Mouse (Mus musculus): ENCODE results near the gene Stx8.

Gene Stx8

DNA sequence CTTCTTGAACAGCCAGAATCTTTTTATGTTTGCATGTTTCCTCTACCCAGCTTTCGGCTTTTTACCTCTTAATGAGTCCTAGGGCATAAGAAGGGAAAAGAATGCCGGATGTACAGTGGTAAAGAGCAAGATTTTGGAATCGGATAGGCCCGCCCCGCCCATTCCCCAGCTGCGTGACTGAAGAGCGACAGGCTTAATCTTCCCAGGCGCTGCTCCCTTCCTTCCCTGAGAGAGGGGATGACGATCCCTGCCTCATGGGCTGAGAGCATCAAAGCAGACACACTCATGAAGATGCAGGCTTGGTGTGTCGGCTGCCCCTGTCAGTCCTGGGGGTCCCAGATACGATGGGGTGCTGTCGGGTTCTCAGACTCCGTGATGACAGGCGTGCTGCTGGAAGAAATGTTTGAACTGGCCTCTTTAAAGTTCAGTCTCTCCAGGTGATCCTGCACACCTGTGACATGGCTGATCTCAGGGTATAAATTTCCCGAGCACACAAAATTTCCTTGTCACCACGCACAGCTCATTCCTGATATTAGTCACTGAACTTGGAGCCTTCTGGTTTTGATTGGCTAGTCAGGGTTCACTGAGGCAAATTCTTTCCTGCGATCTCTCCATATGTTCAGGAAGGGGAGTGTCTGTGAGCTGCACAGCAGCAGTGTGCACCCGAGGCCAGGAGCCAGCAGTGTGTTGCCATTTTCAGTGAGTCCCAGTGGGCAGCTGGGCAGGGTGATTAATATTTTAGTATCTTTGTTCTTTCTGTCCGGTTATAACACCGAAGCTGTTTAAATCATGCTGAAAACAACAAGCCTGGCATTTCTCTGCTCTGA lies 70.4 kb downstream of the Stx8 start:
- DNase-seq, result no peak

DNA sequence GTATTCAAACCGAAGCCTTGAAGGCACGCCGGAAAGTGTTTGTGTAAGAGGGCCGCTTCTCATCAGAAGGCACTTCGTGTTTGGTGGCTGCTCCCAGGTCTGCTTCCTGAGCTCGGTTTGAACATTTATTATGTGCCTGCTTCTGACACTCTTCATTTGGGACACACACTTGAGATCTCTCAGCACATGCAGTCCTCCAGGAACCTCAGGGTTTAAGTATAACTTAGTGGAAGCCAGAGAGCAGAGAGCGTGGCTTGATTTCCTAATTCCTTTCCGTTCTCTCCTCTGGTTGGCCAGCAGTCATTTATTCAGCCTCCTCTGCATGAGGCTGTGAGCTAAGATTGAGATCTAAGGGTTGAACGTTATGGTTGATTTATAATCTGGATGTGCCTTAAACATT lies 71.1 kb downstream of the Stx8 start:
- DNase-seq, result no peak

DNA sequence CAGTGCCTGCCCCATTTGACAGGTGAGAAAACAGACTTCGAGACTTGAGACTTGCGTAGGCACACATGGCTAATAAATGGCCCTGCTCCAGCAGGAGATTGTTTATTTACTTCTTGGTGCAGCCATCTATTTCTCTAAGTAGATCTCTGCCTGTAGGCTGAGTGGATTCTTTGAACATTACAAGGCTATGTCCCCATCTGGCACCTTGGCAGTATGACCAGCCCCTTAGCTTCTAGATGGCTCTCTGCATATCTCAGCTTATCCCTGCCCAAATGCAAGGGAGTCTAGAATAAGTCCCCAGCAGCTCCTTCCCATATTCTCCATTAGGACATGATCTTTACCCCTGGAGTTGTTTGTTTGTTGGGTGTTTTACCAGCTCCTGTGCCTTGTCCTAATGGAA lies 72.1 kb downstream of the Stx8 start:
- peak; percentile 28 for DNase-seq

DNA sequence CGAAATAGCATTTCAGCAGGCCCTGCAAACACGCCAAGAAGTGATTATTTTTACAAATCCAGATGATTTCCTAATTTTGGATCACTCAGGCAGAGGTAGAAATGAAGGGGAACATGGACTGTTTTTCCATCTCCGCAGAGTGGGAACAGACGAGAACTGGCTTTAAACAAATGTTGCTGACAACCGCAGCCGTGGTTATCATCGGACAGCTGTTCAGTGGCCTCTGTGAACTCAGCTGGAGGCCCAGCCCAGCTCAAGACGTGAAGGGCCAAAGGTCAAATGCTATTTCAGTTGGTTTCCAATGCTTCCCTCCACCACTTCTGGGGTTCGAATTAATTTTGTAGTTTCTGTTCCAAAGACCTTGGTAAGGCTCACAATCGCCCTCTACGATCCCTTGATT lies 78.2 kb downstream of the Stx8 start:
- DNase-seq, result no peak

DNA sequence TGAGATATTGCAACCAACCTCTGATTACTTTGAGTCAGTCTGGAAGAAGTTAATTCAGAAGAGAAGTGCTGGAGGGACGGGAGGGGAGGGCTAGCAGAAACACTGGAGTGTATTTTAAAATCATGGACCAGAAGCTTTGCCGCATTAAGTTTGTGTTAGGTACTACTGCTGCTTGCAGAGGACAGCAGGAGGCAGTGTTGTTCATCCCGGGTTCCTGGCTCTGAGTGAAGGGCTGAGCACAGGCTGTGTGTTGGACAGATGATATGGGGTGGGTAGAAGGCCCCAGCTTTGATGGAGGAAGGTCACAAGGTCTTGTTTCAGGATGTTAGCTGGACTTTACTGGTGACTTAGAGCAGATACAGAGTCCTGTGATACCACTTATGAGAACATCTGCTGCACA lies 80.9 kb downstream of the Stx8 start:
- no peak for DNase-seq

DNA sequence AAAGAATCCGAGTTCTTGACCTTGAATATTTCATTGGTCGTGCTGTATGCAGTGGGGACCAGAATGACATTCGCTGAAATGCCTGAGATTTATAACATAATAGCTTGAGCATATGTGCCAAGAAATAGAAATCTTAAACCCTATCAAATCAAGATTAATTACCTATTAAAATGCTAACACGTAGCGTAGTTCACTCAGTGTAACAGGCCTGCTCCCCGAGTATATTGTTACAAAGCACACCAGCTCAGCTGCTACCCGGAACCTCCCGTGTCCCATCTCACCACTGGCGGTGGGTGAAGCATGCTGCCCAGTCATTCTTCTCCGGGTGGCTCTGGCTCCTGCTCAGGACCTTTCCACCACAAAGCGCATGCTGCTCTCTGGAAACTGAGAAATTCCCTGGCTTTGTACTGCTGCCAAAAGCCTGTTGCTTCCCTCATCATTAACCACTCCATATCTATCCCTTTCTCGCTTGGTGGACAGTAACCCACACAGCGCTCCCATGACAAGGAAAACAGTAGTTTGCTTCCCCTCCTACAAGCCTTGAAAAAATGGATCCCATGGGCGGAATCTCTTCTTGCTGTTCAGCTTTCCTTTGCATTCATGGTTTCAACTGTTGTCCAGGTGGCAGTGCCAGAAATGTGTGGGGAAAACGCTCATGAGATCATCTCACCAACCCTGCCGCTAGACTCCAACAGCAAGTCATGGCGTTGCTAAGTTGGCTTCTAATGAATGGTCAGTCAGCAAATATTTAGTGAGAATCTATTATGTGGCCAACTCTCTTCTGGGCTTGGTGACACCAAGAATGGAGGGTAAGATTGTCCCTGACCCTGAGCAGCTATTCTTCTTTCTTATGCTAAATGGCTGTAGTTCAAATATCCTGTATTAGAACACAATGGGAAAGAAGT lies 83.5 kb downstream of the Stx8 start:
- no peak for DNase-seq

DNA sequence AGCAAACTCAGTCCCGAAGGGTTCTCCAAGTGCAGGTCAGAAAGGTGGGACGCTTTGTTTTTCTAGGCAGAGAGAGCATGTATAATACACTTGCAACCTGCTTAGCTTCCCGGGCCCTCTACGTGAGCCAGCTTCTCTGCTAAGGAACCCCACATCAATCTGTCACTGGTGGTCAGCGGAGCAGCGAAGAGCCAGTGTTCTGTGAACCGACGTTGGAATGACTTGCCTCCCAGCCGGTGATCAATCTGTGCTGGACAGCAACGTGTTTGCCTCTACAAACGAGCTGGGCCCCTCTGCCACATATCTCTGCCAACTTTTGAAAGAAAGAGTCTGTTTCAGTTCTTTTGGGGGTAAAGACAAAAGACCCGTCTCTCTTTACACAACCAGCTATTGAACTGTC lies 84.7 kb downstream of the Stx8 start:
- no peak for DNase-seq

DNA sequence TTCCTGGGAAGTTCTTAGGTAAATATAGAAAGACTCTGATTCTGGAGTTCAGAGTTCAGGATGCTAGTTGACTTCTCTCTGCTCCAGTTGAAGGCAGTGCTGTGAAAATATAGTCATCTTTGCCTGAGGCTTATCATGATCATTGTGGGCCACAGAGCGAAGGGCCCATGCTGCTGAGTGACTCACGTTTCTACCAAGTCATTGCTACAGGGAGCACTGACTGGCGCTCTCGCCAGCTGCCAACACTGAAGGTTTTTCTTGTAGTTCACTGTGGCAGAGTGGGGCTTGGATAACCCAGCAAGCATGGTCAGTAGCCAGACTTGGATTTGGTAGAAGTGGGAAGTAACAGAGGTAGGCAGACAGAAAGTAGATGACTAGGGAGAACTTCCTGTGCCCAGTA lies 85.3 kb downstream of the Stx8 start:
- DNase-seq, result no peak

DNA sequence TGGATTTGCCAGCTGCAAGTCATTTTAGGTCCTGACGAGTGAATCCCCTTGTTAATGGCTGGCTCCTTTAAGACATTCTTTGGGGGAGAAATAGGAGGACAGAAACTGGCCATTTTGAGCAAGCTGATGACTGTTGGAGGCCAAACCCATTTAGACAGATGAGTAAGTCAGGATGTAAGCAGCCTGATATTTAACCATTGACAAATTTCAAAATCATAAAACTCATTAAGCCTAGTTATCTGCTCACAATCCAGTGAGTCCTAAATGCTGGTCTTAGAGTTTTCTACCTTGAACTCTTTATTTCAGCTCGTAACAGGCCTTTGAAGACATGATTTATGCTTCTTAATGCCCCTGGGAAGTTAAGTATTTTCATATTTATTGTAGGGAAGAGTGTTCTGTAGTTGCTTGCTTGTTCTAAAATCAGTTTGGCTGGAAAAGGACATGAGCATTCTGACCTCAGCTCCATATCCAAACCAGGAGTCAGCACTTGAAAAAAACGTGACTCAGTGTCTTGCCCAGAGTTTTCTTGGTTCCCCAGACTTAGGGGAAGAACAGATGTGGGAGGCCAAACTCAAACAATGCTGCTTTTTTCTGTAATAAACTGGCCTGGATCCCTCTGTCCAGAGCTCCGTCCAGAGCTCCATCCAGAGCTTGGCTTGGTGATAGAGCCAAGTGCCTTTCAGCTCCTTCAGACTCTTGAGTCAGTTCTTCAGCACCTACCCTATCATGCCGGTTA lies 92.6 kb downstream of the Stx8 start:
- DNase-seq, result no peak

DNA sequence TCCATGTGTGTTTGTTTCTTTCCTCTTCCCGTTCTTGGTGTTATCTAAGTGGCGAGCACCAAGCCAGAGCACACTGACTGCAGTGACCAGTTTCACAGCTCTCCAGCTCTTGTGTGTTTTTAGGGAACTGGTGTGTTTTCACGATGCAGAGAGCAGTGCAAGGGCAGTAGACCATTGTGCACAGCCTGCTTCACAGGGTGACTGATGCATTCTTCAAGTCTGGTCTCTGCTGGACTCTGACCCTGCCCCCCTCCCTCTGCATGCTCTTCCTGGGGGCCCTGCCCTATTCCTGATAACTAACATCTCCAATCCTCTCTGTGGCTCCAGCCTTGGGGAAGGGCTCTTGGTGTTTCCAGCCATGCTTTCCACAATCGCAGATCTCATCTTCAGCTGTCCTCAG lies 94.7 kb downstream of the Stx8 start:
- no peak for DNase-seq

DNA sequence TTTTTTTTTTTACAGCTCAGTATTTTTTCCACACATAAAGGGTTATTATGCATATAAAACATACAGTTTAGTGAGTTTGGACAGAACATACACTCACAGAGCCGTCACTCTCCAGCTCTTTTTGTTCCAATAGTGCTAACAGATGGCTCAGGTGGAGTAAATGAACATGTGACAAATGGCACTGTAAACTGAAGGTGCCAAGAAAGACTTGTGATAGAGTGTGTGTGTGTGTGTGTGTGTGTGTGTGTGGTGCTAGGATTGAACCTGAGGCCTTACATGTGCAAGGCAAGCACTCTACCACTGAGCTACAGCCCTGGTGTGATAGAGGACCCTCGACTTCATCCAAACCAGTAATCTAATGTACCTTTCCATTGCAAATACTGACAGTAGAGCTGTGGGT lies 96.1 kb downstream of the Stx8 start:
- peak; percentile 67 for DNase-seq

DNA sequence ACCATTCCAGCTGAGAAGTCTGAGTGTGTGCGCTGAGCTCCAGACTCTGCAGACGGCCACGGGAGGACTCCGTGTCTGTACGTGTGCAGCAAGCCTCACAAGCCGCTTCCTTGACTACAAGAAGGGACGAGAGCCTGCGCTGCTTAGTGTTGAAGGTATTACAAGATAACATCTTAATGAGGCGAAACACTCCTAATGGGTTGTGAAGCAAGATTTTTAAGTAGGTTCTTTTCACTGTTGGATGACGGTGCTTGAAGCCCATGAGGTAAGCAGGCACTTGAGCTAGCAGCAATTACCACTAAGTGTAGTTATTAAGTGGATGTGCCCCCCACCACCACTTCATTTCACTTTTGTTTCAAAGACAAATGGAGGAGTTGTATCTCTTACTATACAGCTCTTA lies 101.8 kb downstream of the Stx8 start:
- no peak for DNase-seq

DNA sequence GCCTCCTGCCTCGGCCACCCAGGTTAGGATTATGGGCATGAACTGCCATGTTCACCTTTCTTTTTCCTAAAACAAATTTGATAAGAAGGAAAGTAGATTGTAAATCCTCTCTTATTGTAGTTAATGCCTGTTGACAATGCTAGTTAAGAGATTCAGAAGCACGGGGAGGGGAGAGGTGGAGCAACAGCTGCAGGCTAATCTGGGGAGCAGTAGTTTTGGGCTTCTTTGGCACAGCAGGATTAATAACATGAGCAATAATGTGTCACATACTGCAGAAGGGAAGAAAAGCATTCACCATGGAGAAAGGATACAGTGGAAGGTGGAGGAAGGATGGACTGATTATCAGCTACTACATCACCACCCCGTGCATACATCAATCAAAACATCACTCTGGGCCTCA lies 104.1 kb downstream of the Stx8 start:
- DNase-seq, result no peak

DNA sequence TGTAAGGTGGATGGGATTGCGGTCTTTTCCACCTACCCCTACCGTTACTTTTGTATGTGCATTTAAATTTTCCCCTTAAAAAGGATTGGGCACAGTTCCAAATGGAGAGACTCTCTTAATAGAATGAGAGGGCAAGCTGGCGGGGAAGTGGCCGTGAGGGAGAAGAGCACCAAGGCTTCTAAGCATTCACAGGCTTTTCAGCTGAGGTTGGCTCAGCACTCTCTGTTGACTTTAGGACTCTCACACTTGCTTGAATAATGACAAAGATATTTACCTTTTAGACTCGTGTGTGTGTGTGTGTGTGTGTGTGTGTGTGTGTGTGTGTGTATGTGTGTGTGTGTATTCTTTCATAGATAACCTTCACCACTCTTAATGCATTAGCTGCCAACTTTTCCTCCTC lies 105.8 kb downstream of the Stx8 start:
- no peak for DNase-seq

DNA sequence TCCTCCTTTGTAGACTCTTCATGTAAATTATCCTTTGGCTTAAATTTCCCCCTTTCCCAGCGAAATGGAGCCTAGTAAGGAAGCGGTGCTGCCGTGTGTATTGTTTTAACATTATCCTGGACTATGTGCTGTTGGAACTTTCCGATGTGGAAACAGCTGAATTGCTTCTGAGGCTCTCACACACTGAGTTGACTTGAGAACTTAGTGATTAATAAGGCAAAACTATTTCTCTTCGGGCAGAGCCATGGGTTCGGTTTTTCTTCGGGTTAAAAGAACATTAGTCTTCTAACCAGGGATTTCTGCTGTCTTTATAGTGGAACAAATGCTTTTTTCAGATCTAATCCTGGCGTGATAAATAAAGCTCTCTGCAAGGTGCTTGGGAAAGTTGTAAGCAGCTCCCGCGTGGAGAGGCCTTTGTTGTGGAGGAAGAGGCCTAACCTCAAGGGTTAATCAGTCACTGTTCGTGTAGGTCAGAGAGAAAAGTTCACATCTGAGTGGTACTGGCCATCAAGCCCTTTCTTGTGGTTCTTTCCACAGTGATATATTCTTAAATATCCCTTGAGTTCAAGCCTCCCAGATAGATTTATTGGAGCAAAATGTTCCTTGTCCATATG lies 106.7 kb downstream of the Stx8 start:
- no peak for DNase-seq

DNA sequence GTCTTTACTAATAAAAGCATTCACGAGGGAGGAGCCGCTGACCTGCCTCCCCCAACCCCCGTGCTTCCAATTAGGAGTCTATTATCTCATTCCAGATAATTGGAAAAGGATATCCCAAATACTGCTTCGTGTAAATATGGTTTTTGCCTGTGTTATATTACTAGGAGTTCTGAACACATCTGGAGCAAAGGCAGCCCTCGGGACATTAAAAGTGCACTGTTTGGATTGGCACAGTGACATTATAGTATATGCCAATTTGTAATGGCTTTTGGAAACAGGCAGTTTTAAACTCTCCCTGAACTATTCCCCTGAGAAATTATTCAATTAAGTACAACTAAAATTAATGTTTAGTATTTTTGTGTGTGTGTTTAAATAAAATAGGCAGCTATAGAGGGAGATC lies 108.7 kb downstream of the Stx8 start:
- DNase-seq, result no peak

DNA sequence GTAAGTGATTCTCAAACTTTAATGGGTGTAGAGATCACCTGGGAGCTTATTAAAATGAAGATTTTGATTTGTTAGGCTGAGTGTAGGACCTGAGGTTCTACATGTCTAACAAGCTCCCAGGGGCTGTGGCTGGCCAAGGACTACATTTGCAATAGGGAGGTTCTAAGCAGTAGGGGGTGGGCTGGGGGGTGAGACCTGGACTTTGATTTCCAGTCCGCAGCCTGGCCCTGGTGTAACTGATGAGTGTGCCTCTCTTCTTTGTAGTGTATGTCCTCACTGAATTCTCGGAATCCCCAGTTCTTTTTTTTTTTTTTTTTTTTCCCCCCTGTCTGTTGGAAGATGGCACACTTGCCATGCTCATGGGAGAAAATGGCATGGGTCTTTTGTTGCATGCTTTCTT lies 109.3 kb downstream of the Stx8 start:
- no peak for DNase-seq

DNA sequence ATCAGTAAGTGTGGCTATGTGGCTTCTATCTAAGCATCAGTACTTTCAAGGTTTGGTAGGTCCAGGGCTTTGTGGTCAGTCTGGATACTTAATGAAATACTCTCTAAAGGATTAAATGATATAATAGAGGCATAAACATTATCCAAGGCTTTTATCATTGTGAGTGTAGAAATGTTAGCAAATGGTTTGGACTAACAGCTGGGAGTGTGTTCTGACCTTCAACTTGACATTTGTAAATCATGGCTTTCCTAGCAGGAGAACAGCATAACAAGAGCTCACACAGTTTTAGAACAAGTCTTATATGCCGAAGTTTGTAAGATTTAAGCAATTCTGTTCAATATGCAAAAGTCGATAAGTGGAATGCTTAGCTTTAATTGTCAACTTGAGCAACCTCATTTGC lies 113.8 kb downstream of the Stx8 start:
- no peak for DNase-seq

DNA sequence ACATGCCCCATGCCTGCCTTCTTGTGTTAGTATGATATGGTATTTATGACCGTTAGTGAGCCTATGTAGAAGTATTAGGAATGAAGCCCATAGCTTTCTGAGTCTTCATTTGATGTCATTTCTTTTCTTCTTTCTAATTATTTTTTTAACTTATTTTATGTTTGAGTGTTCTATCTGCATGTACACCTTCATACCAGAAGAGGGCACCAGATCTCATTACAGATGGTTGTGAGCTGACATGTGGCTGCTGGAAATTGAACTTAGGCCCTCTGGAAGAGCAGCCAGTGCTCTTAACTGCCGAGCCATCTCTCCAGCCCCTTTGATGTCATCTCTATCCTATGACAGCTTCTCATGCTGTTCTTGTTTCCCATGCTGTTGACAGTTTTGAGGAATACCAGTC lies 115.0 kb downstream of the Stx8 start:
- no peak for DNase-seq

DNA sequence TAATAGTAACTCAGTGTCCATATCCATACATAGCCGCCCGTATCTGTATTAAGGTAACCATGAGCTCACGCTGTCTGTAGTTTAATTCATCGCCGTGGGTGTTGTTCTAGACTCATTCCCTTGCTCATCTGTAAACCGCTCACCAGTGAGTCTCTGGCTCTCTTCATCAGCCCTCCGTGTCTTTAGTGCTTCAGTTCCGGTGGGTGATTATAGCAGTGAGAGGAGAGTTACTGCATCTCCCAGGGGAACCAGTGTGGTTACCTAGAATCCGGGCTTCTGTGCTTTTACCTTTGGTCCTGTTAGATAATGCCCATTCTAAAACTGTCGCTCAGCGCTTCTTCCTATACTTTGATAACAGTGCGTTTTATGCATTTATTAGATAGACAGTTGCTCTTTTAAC lies 116.8 kb downstream of the Stx8 start:
- DNase-seq, result no peak

DNA sequence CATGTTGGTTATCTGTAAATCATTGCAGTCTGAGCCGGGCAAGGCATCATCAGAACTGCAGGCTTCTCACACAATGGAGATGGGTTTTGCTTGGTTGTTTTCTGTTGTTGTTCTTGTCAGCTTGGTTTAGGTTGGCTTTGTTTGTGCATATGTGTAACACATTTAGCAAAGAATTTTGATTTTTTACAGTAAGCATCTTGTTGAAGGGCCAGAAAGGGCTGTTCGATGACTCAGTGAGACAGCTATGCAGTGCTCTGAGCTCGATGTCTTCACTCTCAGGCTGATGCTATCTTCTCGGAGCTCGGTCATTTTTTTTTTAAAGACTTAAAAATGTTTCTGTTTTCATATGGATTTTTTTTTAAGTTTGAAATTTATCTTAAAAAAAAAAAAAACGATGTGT lies 117.6 kb downstream of the Stx8 start:
- DNase-seq, result no peak

DNA sequence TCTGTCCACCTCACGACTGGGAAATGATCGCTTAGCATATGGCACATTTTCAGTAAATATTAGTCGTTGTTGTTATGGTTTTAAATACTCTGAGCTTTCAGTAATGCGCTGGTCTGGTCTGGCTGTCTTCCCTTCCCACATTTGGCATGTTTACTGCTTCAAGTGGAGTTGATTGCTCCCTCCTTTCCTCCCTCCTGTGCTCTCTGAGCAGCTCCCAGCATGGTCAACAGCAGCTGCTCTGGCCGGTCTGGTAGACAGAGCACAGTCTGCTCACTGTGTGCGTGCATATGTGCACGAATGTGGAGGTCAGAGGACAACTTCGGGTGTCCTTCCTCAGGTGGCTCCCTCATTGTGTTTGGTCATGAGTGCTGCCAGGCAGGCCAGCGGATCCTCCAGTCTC lies 120.2 kb downstream of the Stx8 start:
- DNase-seq, result peak; percentile 12

DNA sequence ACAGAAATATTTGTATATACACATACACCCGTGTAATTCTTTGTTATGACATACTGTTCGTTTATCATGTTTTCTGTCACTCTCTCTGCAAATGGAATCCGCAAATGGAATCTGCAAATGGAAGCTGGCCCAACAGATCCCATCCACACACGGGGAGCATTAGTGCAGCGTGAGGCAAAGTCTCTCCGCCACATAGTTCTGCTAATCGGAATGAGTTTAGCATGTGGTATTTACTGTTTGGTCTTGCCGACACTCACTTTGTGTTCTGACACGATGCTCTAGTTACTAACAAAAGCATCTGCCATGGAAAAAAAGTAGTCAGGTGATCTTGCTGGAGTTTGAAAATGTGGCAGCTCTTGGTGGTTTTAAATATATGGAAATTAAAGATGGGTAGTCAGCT lies 123.4 kb downstream of the Stx8 start:
- no peak for DNase-seq
